Mouse (Mus musculus) thymus, adult 2 months (tissue): ENCODE data around the gene Ppfia1. TPM values are rescaled to one million over a fixed set of nuclear protein-coding genes. Genes with fewer than 3 reads are reported as not detected.
A peak's percentile ranks its signal among the peaks of the same experiment; 100 is the strongest.

Experiments used
- DNase-seq: peaks from one replicate; pipeline ENCODE4 v3.0.0; 2021
- H3K27ac ChIP-seq: fragments of 200-500 bp; 2 replicates; pipeline ENCODE4 v1.5.1; 2012; ENCODE audit warnings: low read length, control low read depth; ENCODE audit not compliant: control insufficient read depth, insufficient read depth
- H3K27me3 ChIP-seq: fragments of 200-500 bp; 2 replicates; pipeline ENCODE4 v1.6.1; 2012; ENCODE audit warnings: mild to moderate bottlenecking, low read length, moderate library complexity, mixed read lengths; ENCODE audit not compliant: control insufficient read depth, insufficient read depth
- H3K36me3 ChIP-seq: fragments of 200-500 bp; 2 replicates; pipeline ENCODE4 v1.6.1; 2012; ENCODE audit warnings: mild to moderate bottlenecking, low read length, moderate library complexity; ENCODE audit not compliant: control insufficient read depth, insufficient read depth
- H3K4me1 ChIP-seq: fragments of 200-500 bp; replicated peaks from 2 replicates; pipeline ENCODE4 v1.6.1; 2012; ENCODE audit warnings: low read length; ENCODE audit not compliant: control insufficient read depth, insufficient read depth
- H3K4me3 ChIP-seq: fragments of 200-500 bp; 2 replicates; pipeline ENCODE4 v1.5.1; 2012; ENCODE audit warnings: mild to moderate bottlenecking, low read length, control low read depth, moderate library complexity; ENCODE audit not compliant: control insufficient read depth, insufficient read depth
- CTCF ChIP-seq: fragments of 200-500 bp; IDR thresholded peaks from 2 replicates; pipeline ENCODE4 v1.5.1; 2012; ENCODE audit warnings: mild to moderate bottlenecking, control low read depth, low read length, moderate library complexity, borderline replicate concordance; ENCODE audit not compliant: control insufficient read depth, poor library complexity, insufficient read depth; ENCODE audit errors: extremely low read depth
- POLR2A ChIP-seq: fragments of 200-500 bp; IDR thresholded peaks from 2 replicates; pipeline ENCODE4 v1.6.1; 2012; ENCODE audit warnings: mild to moderate bottlenecking, low read length, control low read depth, moderate library complexity; ENCODE audit not compliant: control insufficient read depth, poor library complexity, insufficient read depth; ENCODE audit errors: extremely low read depth
- WGBS: fragments of 180-500 bp; shearing (Covaris S2); methylation state at CpG from one replicate; pipeline ENCODE4 v1.1.7; 2018; 5-methylcytosine and 5-hydroxymethylcytosine counted together
- polyA plus RNA-seq: library from polyadenylated mRNA; depleted of rRNA; stranded (reverse); fragments of >200 nt; gene quantifications from 2 replicates; pipeline ENCODE4 v1.2.3, GENCODE M21; 2012; rRNA removed

Ppfia1 gene
- polyA plus RNA-seq, 1 experiment, result 59.8 TPM

DNA sequence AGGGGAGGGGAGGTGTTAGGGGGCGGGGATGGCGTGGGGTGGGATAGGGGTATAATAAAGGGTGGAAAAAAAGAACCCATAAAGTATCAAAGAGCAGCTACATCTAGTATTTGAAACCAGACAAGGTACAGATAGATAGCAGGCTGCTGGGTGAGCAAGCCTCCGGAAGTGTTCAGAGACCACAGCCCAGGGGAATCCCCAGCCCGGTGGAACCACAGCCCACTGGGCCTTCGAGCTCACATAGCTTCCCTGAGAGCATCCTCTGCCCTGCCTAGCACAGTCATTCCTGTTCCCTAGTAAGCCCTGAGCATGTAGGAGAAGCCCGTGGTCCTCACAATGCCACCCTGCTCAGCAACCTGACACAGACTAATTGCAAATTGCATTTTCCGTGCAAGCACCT lies 108.7 kb downstream of the Ppfia1 start:
- no peak overlapping the region for H3K4me3 ChIP-seq
- no peaks in the 10 kb centered on the region for H3K36me3 ChIP-seq
- TF ChIP-seq POLR2A (no peak), CTCF (no peak)
- peaks cover 29% of the 10 kb centered on the region for H3K4me1 ChIP-seq
- H3K27me3 ChIP-seq, result no peaks in the 10 kb centered on the region
- DNase-seq, result peak; percentile 64
- 4% methylated on average over 7 of the region's 7 CpGs for WGBS
- H3K27ac ChIP-seq, result no peak overlapping the region

DNA sequence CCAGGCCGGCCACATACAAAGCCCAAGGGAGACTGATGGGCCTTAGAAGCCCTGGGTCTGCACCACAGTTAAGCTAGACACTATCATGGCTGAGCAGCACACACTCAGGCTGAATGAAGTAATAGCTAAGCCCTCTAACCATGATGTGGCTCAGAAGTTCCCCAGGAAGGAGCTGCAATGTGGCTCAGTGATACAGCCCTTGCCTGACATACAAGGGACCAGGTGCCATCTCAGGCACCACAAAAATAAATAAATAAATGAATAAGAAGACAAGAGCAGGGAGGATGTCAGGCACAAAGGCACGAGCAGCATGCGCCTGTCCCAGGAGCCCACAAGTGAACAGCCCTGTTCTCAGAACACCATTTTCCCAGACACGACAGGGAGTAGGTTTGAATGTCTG lies 111.6 kb downstream of the Ppfia1 start:
- 39% methylated on average over 4 of the region's 4 CpGs for WGBS
- TF ChIP-seq POLR2A (0 out of 2 replicates have a peak, but pooled peaks have one; percentile 10), CTCF (no peak)
- H3K4me3 ChIP-seq, result no peak overlapping the region
- no peak for DNase-seq
- H3K4me1 ChIP-seq, result peaks cover 13% of the 10 kb centered on the region
- H3K36me3 ChIP-seq, result no peaks in the 10 kb centered on the region
- no peak overlapping the region for H3K27ac ChIP-seq
- H3K27me3 ChIP-seq, result no peaks in the 10 kb centered on the region

DNA sequence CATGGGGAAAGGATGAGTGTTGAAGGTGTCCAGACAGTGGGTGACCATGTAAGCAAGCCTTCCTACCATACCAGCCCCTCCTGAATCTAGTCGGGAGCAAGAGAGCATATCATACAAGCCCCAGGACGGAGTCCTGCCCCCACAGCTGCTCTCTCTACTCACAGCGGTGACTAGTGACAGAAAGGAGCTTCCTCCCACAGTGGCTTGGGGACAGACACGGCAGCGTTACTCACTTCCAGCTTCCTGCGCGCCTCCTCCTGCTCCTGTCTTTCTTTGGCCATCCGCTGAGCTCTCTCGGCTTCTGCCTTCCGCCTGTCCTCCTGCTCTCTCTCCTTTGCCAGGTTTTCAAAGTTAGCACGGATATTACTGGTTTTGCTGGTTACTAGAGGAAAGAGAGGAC lies 112.1 kb downstream of the Ppfia1 start:
- no peaks in the 10 kb centered on the region for H3K27me3 ChIP-seq
- WGBS, result 57% methylated on average over 11 of the region's 11 CpGs
- H3K36me3 ChIP-seq, result no peaks in the 10 kb centered on the region
- TF ChIP-seq CTCF (no peak), POLR2A (no peak)
- H3K4me3 ChIP-seq, result no peak overlapping the region
- no peak overlapping the region for H3K27ac ChIP-seq
- H3K4me1 ChIP-seq, result peaks cover 8% of the 10 kb centered on the region
- no peak for DNase-seq

DNA sequence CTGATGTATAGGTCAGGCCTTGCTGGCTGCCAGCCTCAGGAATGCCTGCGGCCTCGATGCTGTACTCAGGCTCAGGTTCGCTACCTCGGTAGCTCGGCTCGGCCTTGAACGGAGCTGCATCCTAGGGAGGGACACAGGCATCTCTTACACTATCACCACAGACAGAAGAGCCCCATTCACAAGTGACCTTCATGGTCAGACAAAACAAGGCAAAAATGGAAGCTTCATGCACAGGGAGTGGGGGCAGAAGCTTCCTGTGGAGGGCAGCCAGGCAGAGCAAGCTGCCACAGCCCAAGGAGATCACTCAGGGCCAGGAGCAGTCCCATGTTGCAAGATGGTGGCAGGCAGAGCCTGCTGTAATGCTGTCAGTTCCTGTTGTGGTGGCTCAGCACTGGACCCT lies 114.7 kb downstream of the Ppfia1 start:
- no peak overlapping the region for H3K4me3 ChIP-seq
- no peak for DNase-seq
- no peaks in the 10 kb centered on the region for H3K4me1 ChIP-seq
- H3K27me3 ChIP-seq, result no peaks in the 10 kb centered on the region
- TF ChIP-seq CTCF (no peak), POLR2A (no peak)
- H3K27ac ChIP-seq, result no peak overlapping the region
- 98% methylated on average over 7 of the region's 7 CpGs for whole genome bisulfite sequencing
- H3K36me3 ChIP-seq, result no peaks in the 10 kb centered on the region

DNA sequence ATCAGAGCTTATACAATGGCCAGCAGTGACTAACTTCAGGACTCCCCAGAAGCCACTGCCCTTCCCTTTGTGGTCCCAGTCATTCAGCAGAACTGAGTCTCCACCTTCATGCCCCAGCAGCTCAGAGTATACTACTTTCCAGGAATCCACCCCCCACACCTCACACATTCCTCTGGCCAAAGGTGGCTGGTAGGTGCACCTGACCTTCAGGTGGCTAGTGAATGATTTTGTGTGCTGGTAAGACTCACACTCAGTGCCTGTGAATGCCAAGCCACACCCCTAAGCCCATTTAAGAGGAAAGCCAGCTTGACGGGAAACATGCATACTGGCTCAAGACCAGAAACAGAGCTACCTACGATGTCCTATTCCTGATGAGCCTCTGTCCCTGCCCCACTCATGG lies 120.6 kb downstream of the Ppfia1 start:
- 88% methylated on average over 2 of the region's 2 CpGs for WGBS

DNA sequence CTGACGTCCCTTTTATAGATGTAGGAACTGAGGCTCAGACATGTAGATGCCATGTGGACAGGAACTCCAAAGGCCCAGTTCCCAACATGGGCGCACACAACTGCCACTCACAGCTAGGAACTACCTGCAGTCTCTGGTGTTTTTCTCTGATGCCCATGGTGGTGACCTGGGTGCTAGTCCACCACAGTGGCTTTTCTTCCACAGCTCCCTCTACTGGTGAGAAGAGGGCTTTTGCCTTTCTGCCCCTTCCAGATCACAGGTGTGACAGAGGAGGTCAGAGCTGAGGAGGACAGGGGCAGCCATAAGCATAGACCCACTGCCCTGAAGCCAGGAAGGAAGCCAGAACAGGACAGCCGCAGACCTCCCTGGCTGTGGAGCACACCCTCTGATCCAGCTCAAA lies 126.1 kb downstream of the Ppfia1 start:
- no peaks in the 10 kb centered on the region for H3K36me3 ChIP-seq
- no peak overlapping the region for H3K27ac ChIP-seq
- DNase-seq, result no peak
- H3K27me3 ChIP-seq, result no peaks in the 10 kb centered on the region
- TF ChIP-seq POLR2A (no peak), CTCF (no peak)
- 87% methylated on average over 3 of the region's 3 CpGs for WGBS
- H3K4me1 ChIP-seq, result no peaks in the 10 kb centered on the region
- H3K4me3 ChIP-seq, result no peak overlapping the region

More for the DNA sequence above, 120.6 kb downstream of the Ppfia1 start:
- Histone ChIP-seq H3K27me3 (no peaks in the 10 kb centered on the region), H3K4me1 (no peaks in the 10 kb centered on the region), H3K36me3 (no peaks in the 10 kb centered on the region), H3K27ac (no peak overlapping the region), H3K4me3 (no peak overlapping the region)
- DNase-seq, result no peak
- no peak for TF ChIP-seq POLR2A
- TF ChIP-seq CTCF, result no peak

Other genes starting within 250 kb of the Ppfia1 start
- gene Cttn, start 82.7 kb downstream of the Ppfia1 start, polyA plus RNA-seq, result 17.6 and 22.0 TPM in 2 replicates
- gene Fadd, start 28.7 kb upstream of the Ppfia1 start, polyA plus RNA-seq, result 15.2 and 15.3 TPM in 2 replicates
- gene Ano1, start 198.2 kb upstream of the Ppfia1 start, polyA plus RNA-seq, result 2.8 and 3.7 TPM in 2 replicates